Mouse (Mus musculus) monocyte, adult 5-6 weeks (primary cell): ENCODE results near the gene Plxnc1. TPM values are rescaled to one million over a fixed set of nuclear protein-coding genes. Genes with fewer than 3 reads are reported as not detected.

Experiments
- ATAC-seq: fragments of 153-309, 156-312 bp; replicated peaks from 2 replicates; pipeline ENCODE4 v1.8.0; 2017; ENCODE audit warnings: mild to moderate bottlenecking; ENCODE audit not compliant: low TSS enrichment, insufficient number of reproducible peaks, severe bottlenecking, poor library complexity, low FRiP score
- total RNA-seq: library from RNA; stranded (forward); fragments of 200-1000, 200-491, 200-594 nt; gene quantifications from 3 replicates; pipeline ENCODE4 v1.2.3, GENCODE M21; 2017

The Plxnc1 gene
- total RNA-seq, 1 experiment from 2014 or later, result 24.1 TPM

GRCm38 (mm10) chr10:94846501-94847105 lies 98.0 kb downstream of the Plxnc1 start:
- peak; percentile 43; the same call in 1 of the 2 replicates for ATAC-seq

- ATAC-seq, result no peak
Measured at GRCm38 (mm10) chr10:94844692-94845091, 99.9 kb downstream of the Plxnc1 start.

GRCm38 (mm10) chr10:94835874-94836273 lies 108.8 kb downstream of the Plxnc1 start:
- ATAC-seq, result no peak

GRCm38 (mm10) chr10:94829407-94829806 lies 115.2 kb downstream of the Plxnc1 start:
- ATAC-seq, result peak; percentile 66

- ATAC-seq, result no peak
Measured at GRCm38 (mm10) chr10:94828734-94829230, 115.9 kb downstream of the Plxnc1 start.

GRCm38 (mm10) chr10:94827890-94828733 lies 116.5 kb downstream of the Plxnc1 start:
- ATAC-seq, result peak; percentile 70

GRCm38 (mm10) chr10:94827325-94827724 lies 117.3 kb downstream of the Plxnc1 start:
- ATAC-seq, result no peak

- no peak for ATAC-seq
Measured at GRCm38 (mm10) chr10:94826436-94826835, 118.2 kb downstream of the Plxnc1 start.

GRCm38 (mm10) chr10:94825951-94826350 lies 118.7 kb downstream of the Plxnc1 start:
- ATAC-seq, result no peak

GRCm38 (mm10) chr10:94823971-94824760 lies 120.5 kb downstream of the Plxnc1 start:
- no peak for ATAC-seq

- no peak for ATAC-seq
Measured at GRCm38 (mm10) chr10:94818781-94819665, 125.6 kb downstream of the Plxnc1 start.

- ATAC-seq, result no peak
Measured at GRCm38 (mm10) chr10:94818127-94818526, 126.5 kb downstream of the Plxnc1 start.

GRCm38 (mm10) chr10:94811907-94812851 lies 132.5 kb downstream of the Plxnc1 start:
- no peak for ATAC-seq

- no peak for ATAC-seq
Measured at GRCm38 (mm10) chr10:94809946-94810472, 134.6 kb downstream of the Plxnc1 start.

- no peak for ATAC-seq
Measured at GRCm38 (mm10) chr10:94808275-94808674, 136.4 kb downstream of the Plxnc1 start.

- ATAC-seq, result no peak
Measured at GRCm38 (mm10) chr10:94807323-94807722, 137.3 kb downstream of the Plxnc1 start.

GRCm38 (mm10) chr10:94804909-94805220 lies 139.8 kb downstream of the Plxnc1 start:
- no peak for ATAC-seq
